15 mouse cellular contexts compared by ENCODE assay signal in genomic region chr4:55203731-55204710, GRCm38 (mm10).
DNase-seq lines count a peak whose midpoint lies in the region; ATAC-seq and TF ChIP-seq lines count a peak whose summit lies in the region.
"Had no signal": no experiment of that assay in that cellular context is flagged by ENCODE, and none has a peak within 500 bp of the region (broad histone marks: within the 10 kb centered on the region; RNA-seq: fewer than 3 reads in every experiment).

No protein-coding gene starts in this region.

- no peak for TF ChIP-seq EP300 in heart, adult 2 months (IDR thresholded peaks at IDR 0.05; ENCODE audit: insufficient read depth, low read depth, low read length)
- TF ChIP-seq EP300 in stomach, postnatal 0 days (optimal IDR thresholded peaks at IDR 0.05), result no peak

- DNase-seq in heart, adult 2 months, result no peak
- DNase-seq in stomach, postnatal 0 days (ENCODE audit: low spot score), result no peak
- peak; percentile 61 for DNase-seq in embryonic facial prominence, embryonic 14.5 days (ENCODE audit: low spot score)
- DNase-seq in neural tube, embryonic 11.5 days (ENCODE audit: low spot score), result peak; percentile 35
- no peak for DNase-seq in urinary bladder, adult 2 months (ENCODE audit: low spot score)
- DNase-seq: adrenal gland, adult 2 months; gastrocnemius, postnatal 10 days; kidney, postnatal 14 days; thymus, postnatal 4 days had no signal

- no peak for TF ChIP-seq CTCF in heart, adult 2 months (IDR thresholded peaks at IDR 0.05)
- TF ChIP-seq CTCF in stomach, postnatal 0 days (IDR thresholded peaks at IDR 0.05; ENCODE audit: low read depth), result no peak

- no peaks in the 10 kb centered on the region for H3K36me3 ChIP-seq in heart, embryonic 13.5 days
- no peaks in the 10 kb centered on the region for H3K36me3 ChIP-seq in heart, adult 2 months (ENCODE audit: control insufficient read depth, insufficient read depth, low read length)
- no peaks in the 10 kb centered on the region for H3K36me3 ChIP-seq in stomach, embryonic 15.5 days
- H3K36me3 ChIP-seq in stomach, postnatal 0 days (ENCODE audit: control insufficient read depth, insufficient read depth, low read length), result no peaks in the 10 kb centered on the region
- H3K36me3 ChIP-seq in embryonic facial prominence, embryonic 14.5 days (ENCODE audit: control insufficient read depth, insufficient read depth, low read length), result no peaks in the 10 kb centered on the region
- no peaks in the 10 kb centered on the region for H3K36me3 ChIP-seq in neural tube, embryonic 11.5 days (ENCODE audit: control insufficient read depth, insufficient read depth, low read length)
- H3K36me3 ChIP-seq: intestine, embryonic 15.5 days had no signal

- H3K79me2 ChIP-seq in heart, adult 2 months (replicated peaks; ENCODE audit: control insufficient read depth, insufficient read depth, low read length), result no peaks in the 10 kb centered on the region

- ATAC-seq in heart, embryonic 13.5 days (ENCODE audit: extremely low read depth, insufficient number of reproducible peaks, low FRiP score, low TSS enrichment), result no peak
- no peak for ATAC-seq in stomach, embryonic 15.5 days (ENCODE audit: insufficient read depth, low FRiP score, low read depth)
- no peak for ATAC-seq in stomach, postnatal 0 days (ENCODE audit: low FRiP score, low TSS enrichment)
- peak; percentile 71 for ATAC-seq in embryonic facial prominence, embryonic 14.5 days (ENCODE audit: low read depth)
- ATAC-seq in neural tube, embryonic 11.5 days (ENCODE audit: insufficient read depth, low FRiP score, low TSS enrichment), result no peak
- ATAC-seq in megakaryocyte, adult 5-6 weeks (ENCODE audit: poor library complexity, severe bottlenecking), result no peak
- ATAC-seq: intestine, embryonic 15.5 days had no signal

- no peaks in the 10 kb centered on the region for H3K9me3 ChIP-seq in heart, embryonic 13.5 days
- no peaks in the 10 kb centered on the region for H3K9me3 ChIP-seq in stomach, embryonic 15.5 days
- no peaks in the 10 kb centered on the region for H3K9me3 ChIP-seq in stomach, postnatal 0 days (ENCODE audit: control insufficient read depth, low read length)
- no peaks in the 10 kb centered on the region for H3K9me3 ChIP-seq in embryonic facial prominence, embryonic 14.5 days (ENCODE audit: control insufficient read depth, low read length)
- H3K9me3 ChIP-seq in neural tube, embryonic 11.5 days (ENCODE audit: control insufficient read depth, low read length), result no peaks in the 10 kb centered on the region
- H3K9me3 ChIP-seq: intestine, embryonic 15.5 days had no signal

- H3K4me2 ChIP-seq in heart, embryonic 13.5 days, result peak overlapping the region; percentile 37; the same call in 1 of the 2 replicates
- peak overlapping the region; percentile 8; the same call in 1 of the 2 replicates for H3K4me2 ChIP-seq in stomach, embryonic 15.5 days
- H3K4me2 ChIP-seq in stomach, postnatal 0 days (replicated peaks; ENCODE audit: low read depth), result no peak overlapping the region
- peak overlapping the region; percentile 38 for H3K4me2 ChIP-seq in embryonic facial prominence, embryonic 14.5 days (ENCODE audit: low read depth, low read length)
- no peak overlapping the region for H3K4me2 ChIP-seq in neural tube, embryonic 11.5 days (ENCODE audit: low read depth)
- H3K4me2 ChIP-seq: intestine, embryonic 15.5 days had no signal

- H3K27me3 ChIP-seq in heart, embryonic 13.5 days (replicated peaks), result no peaks in the 10 kb centered on the region
- H3K27me3 ChIP-seq in heart, adult 2 months (ENCODE audit: control insufficient read depth, insufficient read depth, low read length), result peaks cover 1% of the 10 kb centered on the region; the same call in 1 of the 2 replicates
- no peaks in the 10 kb centered on the region for H3K27me3 ChIP-seq in stomach, embryonic 15.5 days (replicated peaks)
- H3K27me3 ChIP-seq in stomach, postnatal 0 days (ENCODE audit: control insufficient read depth, insufficient read depth, low read length), result no peaks in the 10 kb centered on the region
- H3K27me3 ChIP-seq in embryonic facial prominence, embryonic 14.5 days (replicated peaks; ENCODE audit: control insufficient read depth, insufficient read depth, low read length), result no peaks in the 10 kb centered on the region
- H3K27me3 ChIP-seq in neural tube, embryonic 11.5 days (ENCODE audit: control insufficient read depth, insufficient read depth, low read length), result no peaks in the 10 kb centered on the region
- H3K27me3 ChIP-seq: intestine, embryonic 15.5 days had no signal

- peaks cover 17% of the 10 kb centered on the region for H3K4me1 ChIP-seq in heart, embryonic 13.5 days
- H3K4me1 ChIP-seq in heart, adult 2 months (ENCODE audit: control insufficient read depth, insufficient read depth, low read length), result no peaks in the 10 kb centered on the region
- 0 out of 2 replicates have a peak, but pooled peaks cover 4% of the 10 kb centered on the region for H3K4me1 ChIP-seq in stomach, embryonic 15.5 days
- H3K4me1 ChIP-seq in stomach, postnatal 0 days (replicated peaks; ENCODE audit: control insufficient read depth, insufficient read depth), result no peaks in the 10 kb centered on the region
- peaks cover 18% of the 10 kb centered on the region for H3K4me1 ChIP-seq in embryonic facial prominence, embryonic 14.5 days (ENCODE audit: control insufficient read depth, insufficient read depth, low read length)
- peaks cover 7% of the 10 kb centered on the region; the same call in 1 of the 2 replicates for H3K4me1 ChIP-seq in neural tube, embryonic 11.5 days (ENCODE audit: control insufficient read depth, insufficient read depth, low read length)
- H3K4me1 ChIP-seq: intestine, embryonic 15.5 days had no signal

- H3K9ac ChIP-seq in heart, embryonic 13.5 days, result no peak overlapping the region
- no peak overlapping the region for H3K9ac ChIP-seq in heart, adult 2 months (ENCODE audit: low read depth, low read length)
- no peak overlapping the region for H3K9ac ChIP-seq in stomach, embryonic 15.5 days
- H3K9ac ChIP-seq in stomach, postnatal 0 days (ENCODE audit: low read length), result no peak overlapping the region
- H3K9ac ChIP-seq in embryonic facial prominence, embryonic 14.5 days (ENCODE audit: low read depth, low read length), result no peak overlapping the region
- H3K9ac ChIP-seq in neural tube, embryonic 11.5 days (ENCODE audit: low read length), result no peak overlapping the region
- H3K9ac ChIP-seq: intestine, embryonic 15.5 days; liver, embryonic 14.5 days had no signal

- TF ChIP-seq POLR2A in heart, adult 2 months (IDR thresholded peaks at IDR 0.05; ENCODE audit: insufficient read depth, low read depth, low read length), result no peak

- no peak overlapping the region for H3K27ac ChIP-seq in heart, embryonic 13.5 days (replicated peaks)
- H3K27ac ChIP-seq in heart, adult 2 months, result no peak overlapping the region
- no peak overlapping the region for H3K27ac ChIP-seq in stomach, embryonic 15.5 days
- H3K27ac ChIP-seq in stomach, postnatal 0 days (replicated peaks), result no peak overlapping the region
- no peak overlapping the region for H3K27ac ChIP-seq in embryonic facial prominence, embryonic 14.5 days (replicated peaks; ENCODE audit: low read depth, low read length)
- no peak overlapping the region for H3K27ac ChIP-seq in neural tube, embryonic 11.5 days (ENCODE audit: low read depth, low read length)
- H3K27ac ChIP-seq: intestine, embryonic 15.5 days; liver, embryonic 14.5 days; macrophage had no signal

- no peak overlapping the region for H3K4me3 ChIP-seq in heart, embryonic 13.5 days
- H3K4me3 ChIP-seq in heart, adult 2 months, result no peak overlapping the region
- no peak overlapping the region for H3K4me3 ChIP-seq in stomach, embryonic 15.5 days (replicated peaks)
- no peak overlapping the region for H3K4me3 ChIP-seq in stomach, postnatal 0 days (ENCODE audit: low read depth, low read length)
- no peak overlapping the region for H3K4me3 ChIP-seq in embryonic facial prominence, embryonic 14.5 days (ENCODE audit: low read depth, low read length)
- H3K4me3 ChIP-seq in neural tube, embryonic 11.5 days (ENCODE audit: low read depth, low read length), result no peak overlapping the region
- H3K4me3 ChIP-seq: intestine, embryonic 15.5 days had no signal

- WGBS in heart, embryonic 13.5 days, result 46% methylated on average over 20 of the region's 20 CpGs
- WGBS in heart, adult 2 months, result 62% methylated on average over 20 of the region's 20 CpGs
- WGBS in stomach, embryonic 15.5 days, result 51% methylated on average over 20 of the region's 20 CpGs
- 57% methylated on average over 20 of the region's 20 CpGs for WGBS in stomach, postnatal 0 days
- WGBS in embryonic facial prominence, embryonic 14.5 days, result 26% methylated on average over 19 of the region's 20 CpGs
- WGBS in neural tube, embryonic 11.5 days, result 41% methylated on average over 20 of the region's 20 CpGs

- intact Hi-C loops in heart, adult 2 months (cut with DNase I), result no loop called here

Comparison
In these comparisons a context has a peak if more than half of its experiments do, and no peak if none do; other contexts are left out.
1. H3K4me2 ChIP-seq: peak in heart, embryonic 13.5 days (single experiment), stomach, embryonic 15.5 days (single experiment) and embryonic facial prominence, embryonic 14.5 days (single experiment); none in stomach, postnatal 0 days (single experiment) and neural tube, embryonic 11.5 days (single experiment).
2. DNase-seq: peak in embryonic facial prominence, embryonic 14.5 days (single experiment) and neural tube, embryonic 11.5 days (single experiment); none in heart, adult 2 months (0 of 2), stomach, postnatal 0 days (single experiment) and urinary bladder, adult 2 months (single experiment).